Mouse (Mus musculus) megakaryocyte, embryonic 14.5 days (primary cell): ENCODE data around the gene Ltbp2.

Experiments
- FLI1 ChIP-seq: IDR thresholded peaks from 2 replicates; pipeline ENCODE4 v1.6.1; 2012; ENCODE audit warnings: low read length, inconsistent platforms, mixed read lengths
- GATA1 ChIP-seq: IDR thresholded peaks from 3 replicates; pipeline ENCODE4 v1.6.1; 2012; ENCODE audit warnings: mixed read lengths, low read length, inconsistent platforms, borderline replicate concordance

DNA sequence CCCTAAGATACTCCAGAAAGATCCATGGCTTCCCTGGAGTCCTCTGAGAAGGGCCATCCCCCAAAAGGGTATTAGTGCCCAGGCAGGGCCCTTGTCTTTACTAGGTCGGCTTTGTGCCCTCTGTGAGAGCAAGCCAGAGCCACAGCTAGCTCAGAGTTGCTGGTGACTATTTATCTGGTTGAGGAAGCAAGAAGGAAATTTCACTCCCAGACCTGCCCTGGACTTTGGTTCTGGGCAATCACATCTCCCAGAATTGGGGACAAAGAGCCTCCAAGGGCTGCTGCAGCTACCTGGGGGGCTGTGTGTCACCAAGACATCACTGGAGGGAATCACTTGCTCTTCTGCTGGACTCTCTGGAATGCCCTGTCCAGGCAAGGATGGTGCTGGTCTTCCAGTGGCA lies 70.3 kb downstream of the Ltbp2 start:
- TF ChIP-seq GATA1 (no peak), FLI1 (no peak)
